Mouse (Mus musculus): Measurements from ENCODE around the gene Grap. TPM values are rescaled to one million over a fixed set of nuclear protein-coding genes. Genes with fewer than 3 reads are reported as not detected.
A peak's percentile ranks its signal among the peaks of the same experiment; 100 is the strongest.

Gene Grap
- total RNA-seq, 1 experiment from 2014 or later, result 12.3 TPM

DNA sequence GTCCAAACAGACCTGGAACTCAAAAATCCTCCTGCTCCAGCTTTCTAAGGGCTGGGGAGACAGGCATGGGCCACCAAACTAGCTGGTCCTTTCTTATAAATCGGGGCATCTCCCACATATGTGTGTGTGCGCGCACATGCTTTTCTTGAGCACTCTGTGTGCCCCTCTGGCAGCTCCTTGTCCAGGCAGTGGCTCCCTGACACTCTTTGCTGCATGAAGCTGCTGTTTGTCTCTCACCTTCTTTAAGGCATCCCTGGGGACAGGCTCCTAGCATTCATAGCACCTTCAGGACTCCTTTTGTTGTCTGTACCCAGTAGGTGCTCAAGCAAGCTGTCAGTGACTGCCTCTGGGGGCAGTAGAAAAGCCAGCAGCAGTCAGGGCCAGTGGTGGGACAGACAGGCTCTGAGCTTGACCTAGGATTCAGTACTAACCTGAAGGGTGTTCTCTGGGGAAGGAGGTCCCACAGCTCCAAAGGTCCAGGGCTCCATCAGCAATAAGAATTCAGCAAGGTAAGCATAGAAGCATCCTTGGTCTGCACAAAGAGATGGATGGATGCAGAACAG, 5.4 kb downstream of the Grap start:
- no peak for DNase-seq

DNA sequence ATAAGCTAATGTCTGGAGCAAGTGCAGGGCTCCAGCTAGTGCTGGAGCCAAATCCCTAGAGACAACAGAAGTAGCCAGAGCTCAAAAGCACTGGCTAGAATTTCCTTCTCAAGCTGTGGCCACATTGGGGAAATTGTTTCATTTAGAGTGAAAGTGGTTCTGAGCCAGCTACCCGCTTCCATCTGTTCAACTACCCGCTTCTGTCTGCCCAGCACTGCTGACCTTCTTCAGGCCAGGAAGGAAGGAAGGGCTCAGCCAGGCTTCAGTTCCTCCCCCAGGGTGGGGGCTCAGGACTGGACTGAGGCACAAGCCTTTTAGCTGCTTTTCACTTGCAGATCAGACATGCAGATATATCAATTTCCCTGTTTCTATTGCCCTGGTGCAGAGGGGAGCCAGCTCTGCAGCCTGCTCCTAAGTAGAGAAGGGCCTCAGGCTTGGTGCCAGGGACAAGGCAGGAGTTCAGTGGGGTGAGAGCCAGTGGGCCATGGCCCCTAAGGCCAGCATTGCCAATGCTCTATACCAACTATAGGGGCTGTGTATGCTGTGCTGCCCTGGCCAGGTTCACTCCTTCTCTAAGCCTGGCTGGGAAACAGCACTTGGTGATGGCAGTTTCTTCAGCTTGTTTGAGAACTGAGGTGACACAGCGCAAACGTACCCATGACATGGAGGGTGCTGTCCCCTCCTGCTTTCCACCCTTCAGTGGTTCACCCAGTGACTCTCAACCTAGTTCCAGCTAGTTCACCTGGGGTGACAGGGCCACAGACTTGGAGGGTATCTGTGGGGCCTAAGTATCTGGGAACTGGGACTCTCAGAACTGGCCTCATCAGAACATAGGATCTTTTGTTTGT, 6.2 kb downstream of the Grap start:
- peak; percentile 42 for DNase-seq

DNA sequence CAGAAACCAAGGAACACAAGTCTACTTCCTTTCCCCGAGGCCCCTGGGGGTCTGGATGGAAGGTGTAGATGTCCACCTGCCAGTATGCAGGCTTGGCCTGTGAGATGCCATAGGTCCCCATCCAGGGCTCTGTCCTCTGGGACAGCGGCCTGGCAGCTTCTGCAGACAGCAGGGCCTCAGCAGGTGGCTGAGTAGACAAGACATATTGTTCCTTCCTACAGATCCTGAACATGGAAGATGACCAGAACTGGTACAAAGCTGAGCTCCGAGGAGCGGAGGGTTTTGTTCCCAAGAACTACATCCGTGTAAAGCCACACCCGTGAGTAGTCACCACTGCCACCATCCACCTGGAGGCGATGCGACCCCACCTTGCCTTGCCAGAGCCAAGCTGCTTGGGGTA, 6.9 kb downstream of the Grap start:
- no peak for DNase-seq

DNA sequence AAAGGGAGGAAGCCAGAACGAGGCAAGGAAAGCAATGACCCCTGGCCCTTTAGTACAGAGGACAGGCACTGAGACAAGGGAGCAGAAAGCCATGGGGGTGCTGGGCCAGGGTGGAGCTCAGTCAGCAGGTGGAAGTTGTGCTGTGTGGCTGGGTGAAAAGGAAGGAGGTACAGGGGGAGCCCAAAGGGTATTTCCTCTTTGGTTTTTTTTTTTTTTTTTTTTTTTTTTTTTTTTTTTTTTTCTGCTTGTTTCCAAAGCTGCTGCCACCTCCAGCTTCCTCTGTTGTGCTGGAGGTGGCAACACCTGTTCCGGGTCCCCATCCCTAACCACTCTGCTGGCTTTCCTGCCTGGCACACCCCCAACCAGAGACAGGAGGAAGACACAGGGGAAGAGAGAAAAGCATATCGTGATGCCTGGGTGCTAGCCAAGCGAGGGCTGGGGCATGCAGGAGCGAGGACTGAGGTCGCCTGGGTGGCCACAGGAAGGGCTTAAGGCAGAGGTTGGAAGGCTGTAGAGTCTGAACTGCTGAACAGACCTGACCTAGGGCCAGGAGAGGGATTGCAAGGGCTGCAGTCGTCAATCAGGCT, 7.8 kb downstream of the Grap start:
- DNase-seq, result no peak

DNA sequence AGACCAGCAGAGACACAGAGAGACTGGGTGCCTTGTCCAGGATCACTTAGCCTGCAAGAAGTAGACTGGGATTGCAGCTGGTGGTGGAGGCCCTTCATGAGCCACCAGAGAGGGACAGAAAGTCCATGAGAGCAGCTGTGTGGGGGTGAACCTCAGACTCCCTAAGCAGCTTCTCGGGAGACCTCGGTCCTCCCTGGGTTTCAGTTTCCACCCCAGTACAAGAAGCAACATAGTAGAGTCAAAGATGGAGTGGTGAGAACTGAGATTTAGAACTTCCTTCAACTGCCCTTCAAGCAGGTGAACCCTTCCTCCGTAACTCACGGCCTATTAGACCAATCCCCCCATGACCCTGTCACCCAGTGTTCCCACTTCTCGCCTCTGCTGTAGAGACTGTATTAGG, 9.1 kb downstream of the Grap start:
- no peak for DNase-seq

DNA sequence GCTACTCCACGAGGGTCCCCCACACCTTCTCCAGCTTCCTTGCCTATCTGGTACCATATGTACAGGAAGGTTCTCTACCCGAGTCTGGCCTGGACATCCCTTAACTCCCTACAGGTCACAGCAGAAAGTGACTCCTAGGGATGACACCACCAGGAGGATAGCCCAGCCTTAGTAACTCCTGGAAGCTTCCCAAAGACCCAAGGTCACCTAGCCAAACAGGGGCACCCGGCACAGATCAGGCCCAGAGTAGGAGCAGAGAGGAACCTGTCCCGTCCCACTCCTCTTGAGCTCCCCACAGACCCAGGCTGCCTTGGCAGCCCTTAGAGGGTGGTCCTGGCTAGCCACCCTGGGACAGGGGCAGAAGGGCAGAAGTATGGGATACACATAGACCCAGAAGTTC, 12.3 kb downstream of the Grap start:
- peak; percentile 70 for DNase-seq

DNA sequence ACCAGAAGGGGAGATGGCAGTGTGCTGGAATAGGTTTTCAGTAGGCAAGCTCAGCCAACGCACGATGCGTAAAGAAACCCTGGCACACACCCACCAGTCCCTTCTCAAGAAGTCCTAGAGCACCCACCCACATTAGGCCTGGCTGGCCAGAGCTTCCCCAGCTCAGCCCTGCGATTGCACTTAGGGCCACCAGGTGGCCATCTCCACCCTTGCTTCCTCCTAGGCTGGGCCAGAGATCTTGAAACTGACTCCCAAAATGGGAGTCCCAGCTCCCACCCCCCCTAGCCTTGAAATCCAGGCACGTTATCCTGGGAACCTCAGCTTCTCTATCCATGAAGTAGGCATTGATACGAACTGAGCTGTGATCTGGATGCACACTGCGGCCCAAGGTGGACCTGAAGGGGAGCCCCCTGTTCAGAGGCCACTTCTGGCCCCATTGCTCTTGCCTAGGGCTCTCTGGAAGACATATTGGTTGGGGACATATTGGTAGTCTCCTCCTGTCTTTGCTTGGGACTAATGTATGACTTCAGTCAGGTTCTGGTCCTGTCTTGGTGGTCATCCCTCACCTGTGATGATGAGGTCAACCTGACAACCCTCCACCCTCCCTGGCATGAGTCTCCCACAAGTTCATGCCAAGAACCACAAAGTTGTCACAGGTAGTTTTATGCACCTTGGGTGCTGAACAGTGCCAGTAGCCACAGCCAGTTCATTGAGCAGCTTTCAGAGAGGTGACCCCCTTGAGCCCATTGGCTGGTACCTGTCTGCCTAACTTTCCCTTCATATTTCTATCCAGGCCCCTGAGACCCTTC, 13.1 kb downstream of the Grap start:
- DNase-seq, result peak; percentile 77

DNA sequence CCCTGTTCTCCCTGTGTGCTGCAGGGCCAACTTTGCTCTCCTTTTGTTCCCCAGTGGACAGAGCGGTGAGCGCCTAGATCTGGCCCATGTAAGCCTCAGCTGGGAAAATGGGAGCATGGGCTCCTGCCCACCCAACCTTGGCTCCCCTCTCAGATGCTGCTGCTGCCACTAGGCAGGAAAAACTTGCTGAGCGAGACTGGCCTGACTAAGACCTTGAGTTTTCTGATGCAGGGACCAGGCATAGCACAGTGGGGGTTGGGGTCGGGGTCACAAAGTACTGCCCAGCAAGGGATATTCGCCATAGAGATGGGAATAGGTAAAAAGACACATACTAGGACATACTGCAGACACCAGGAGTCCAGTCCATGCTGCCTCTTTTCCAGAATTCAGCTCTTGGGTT, 14.2 kb downstream of the Grap start:
- no peak for DNase-seq

DNA sequence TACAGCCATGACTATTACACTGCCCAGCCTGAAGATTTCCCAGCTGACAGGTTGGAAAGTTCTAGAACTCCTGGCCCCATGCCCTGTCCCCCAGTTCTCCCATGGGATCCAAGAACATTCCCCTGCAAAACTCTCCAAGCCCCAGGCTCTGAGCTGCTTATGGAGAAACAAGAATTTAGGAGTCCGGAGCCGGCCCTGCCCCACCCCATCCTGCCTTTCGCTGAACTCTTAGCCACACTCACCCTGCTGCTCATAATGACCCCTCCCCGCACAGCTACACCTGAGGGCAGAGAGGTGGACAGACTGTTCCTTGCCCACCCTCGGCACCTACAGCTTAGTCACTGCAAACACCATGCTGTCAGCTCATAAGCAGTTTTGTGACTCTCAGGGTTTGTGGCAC, 14.7 kb downstream of the Grap start:
- no peak for DNase-seq

DNA sequence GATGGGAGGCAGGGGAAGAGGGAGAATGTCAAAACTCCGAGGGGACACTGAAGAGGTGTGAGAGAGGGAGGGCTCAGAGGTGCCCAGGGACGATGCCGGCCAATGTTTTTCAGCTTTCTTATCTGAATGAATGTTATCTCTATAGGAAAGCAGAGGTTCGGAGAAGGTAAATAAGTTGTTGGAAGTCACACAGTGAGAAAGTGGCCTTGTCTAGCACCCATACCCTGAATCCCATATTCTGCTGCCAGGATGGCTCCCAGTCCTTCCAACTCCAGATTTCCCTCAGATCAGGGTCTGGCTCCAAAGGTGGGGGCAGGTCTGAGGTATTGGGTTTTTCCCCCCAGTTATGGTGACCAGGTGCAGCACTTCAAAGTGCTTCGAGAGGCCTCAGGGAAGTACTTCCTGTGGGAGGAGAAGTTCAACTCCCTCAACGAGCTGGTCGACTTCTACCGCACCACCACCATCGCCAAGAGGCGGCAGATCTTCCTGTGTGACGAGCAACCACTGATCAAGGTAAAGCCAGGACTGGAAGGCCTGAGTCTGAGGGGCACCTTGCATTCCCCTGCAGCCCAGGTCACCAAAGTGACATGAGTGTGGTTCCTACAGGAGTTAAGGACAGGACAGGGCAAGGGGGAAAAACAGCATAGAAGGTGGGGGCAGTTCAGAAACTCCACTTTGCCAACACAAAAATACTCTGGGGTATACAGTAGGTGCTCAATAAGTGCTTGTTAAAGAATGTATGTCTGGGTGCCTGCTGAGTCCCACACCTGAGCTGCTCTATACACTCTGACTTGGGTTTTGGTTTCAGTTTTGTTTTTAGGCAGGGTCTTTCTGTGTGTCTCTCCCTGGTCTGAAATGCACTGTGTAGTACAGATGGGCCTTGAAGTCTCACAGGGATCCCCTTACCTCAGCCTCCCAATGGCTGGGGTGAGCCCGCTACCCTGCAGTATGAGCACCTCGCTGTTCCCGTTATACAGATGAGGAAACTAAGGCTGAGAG, 16.7 kb downstream of the Grap start:
- DNase-seq, result no peak

DNA sequence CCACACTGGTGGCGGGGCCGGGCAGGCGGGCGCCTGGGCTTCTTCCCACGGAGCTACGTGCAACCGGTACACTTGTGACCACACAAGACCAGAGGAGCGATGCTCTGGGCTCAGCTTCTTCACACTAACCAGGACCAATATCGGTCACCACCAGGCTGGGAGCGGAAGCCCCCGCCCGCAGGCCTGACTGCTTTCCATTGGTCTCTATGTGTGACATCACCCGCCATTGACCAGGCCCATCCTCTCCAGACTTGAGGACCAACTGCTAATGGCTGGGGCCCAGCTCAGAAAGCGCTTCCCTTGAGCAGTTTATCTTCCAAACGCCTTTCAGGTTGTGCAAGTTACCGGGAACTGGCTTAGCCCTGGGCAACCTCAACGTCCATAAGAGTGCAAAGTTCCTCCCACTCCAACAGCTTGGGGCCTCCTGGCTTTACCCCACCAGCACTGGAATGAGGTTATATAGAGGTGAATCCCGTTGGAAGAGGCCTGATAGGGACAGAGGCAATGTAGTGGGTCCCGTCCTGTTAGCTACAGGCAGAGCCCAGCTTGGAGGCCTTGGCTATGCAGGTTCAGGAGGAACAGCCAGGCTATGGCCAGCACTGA, 18.8 kb downstream of the Grap start:
- no peak for DNase-seq

DNA sequence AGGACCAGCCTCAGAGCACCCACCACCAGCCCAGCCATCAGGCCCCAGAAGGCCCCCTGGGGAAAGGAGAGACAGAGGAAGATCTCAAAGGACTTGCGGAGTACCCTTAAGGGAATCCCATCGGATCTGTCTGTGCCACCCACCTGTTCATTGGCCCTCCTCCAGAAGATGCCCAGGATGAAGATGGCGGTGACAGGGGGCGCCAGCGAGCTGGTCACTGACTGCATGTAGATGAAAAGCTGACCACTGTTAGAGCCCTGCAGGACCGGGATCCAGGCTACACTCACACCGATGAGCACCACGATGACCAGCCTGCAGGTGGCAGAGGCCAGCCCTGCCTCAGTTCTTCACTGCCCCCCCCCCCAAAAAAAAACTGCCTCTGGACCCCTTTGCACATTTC, 20.6 kb downstream of the Grap start:
- DNase-seq, result peak; percentile 65

DNA sequence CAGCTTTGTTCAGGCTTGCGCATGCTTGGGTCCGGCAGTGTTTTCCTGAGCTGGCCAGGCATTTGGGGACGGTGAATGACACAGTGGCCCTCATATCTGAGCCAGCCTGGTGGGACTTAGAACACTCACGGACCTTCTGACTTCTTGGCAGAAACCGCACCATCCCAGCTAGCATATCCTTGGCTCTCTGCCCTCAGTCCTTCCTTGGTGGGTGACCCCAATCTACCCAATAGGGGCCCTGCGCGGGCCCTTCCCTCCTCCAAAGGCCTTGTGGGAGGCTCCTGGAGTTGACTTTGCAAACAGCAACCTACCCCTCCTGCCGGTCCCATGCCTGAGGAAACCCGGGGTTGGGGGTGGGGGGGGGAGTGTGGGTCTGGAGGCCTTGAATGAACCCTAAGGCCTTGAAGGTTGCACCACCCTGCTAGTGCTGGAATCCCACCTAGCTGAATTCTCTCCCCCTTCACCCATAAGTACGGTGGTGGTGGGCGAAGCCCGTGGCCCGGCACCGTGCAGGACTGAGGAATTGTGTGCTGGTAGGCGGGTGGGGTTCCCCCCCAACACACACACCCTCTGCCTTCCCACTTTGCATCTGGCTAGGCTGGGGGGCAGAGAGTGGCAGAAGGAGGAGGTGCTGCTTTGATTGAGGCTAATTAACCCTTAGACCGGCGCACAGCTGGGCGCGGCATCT, 21.2 kb downstream of the Grap start:
- peak; percentile 58 for DNase-seq

DNA sequence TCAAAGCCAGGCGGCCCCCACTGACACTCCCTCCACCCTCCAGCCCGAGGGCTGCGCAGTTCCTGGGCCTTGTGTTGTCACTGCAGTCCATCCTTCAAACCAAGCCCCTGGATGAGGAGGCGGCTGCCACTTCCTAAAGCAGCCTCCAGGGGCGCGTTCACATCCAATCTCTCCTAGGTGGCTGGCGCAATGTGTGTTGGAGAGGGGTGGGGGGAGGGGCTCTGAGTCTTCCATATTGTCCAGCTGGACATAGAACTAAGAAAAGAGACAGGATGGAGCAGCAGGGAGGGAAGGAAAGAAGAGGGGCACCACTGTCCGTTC, 21.7 kb downstream of the Grap start:
- DNase-seq, result peak; percentile 57

DNA sequence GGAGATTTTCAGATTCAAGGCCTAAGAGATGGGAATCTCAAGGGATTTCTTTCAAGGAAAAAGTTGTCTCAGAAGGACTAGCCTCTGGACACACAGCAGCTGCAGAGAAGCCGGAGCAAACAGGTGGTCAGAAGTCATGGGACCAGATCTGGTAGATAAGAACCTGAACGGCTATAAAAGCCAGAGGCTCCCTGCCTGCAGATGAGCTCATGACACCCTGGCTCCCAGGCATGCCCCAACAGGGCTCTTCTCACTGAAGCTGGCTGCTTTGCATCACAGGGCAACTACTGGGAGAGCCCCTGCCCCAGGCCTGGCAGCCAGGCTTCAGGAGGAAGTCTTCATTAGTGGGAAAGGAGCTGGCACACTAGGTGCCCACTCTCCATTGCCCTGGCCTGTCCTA, 22.3 kb downstream of the Grap start:
- no peak for DNase-seq

DNA sequence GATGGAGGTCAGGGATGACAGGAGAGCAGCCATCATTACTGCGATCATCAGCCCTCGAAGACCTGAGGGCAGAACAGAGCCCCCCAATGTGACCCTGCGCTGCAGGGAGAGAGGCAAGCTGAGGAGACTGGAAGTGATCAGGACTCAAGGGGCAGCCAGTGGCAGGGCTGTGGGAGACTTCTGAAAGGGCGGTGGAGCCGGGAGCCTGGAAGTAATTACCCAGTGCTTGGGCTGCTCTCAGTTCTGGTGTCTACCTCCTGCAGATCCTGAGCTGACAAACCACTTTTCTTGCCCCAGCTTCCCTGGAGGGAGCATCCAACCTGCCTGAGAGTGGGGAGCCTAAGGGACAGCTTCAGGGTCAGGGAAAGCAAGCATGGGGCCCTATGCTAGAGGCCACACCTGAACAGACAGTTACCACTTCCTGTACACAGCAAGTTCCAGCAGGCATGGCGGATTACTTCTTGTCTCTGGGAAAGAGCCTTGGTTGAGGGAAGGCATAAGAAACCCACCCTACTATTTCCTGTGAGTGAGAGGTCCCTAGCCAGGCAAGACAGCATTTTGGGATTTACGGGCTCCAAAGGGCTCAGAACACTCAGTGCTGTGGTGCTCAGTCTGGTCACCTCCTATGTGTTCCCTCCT, 23.3 kb downstream of the Grap start:
- DNase-seq, result no peak

DNA sequence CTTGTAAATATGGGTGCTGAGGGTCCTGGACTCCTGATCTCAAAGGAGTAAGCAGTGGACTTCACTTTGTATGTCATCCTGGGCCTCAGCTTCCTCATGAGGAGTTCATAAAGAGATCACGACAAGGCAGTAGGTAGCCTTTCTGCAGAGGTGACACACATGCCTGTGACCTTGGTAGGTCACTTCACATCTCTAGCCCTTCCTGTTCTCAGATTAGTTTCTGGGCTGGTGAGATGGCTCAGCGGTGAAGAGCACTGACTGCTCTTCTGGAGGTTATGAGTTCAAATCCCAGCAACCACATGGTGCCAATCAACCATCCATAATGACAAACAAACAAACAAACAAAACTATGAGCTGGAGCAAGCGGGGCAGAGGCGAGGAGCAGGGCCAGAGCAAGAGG, 24.6 kb downstream of the Grap start:
- no peak for DNase-seq

DNA sequence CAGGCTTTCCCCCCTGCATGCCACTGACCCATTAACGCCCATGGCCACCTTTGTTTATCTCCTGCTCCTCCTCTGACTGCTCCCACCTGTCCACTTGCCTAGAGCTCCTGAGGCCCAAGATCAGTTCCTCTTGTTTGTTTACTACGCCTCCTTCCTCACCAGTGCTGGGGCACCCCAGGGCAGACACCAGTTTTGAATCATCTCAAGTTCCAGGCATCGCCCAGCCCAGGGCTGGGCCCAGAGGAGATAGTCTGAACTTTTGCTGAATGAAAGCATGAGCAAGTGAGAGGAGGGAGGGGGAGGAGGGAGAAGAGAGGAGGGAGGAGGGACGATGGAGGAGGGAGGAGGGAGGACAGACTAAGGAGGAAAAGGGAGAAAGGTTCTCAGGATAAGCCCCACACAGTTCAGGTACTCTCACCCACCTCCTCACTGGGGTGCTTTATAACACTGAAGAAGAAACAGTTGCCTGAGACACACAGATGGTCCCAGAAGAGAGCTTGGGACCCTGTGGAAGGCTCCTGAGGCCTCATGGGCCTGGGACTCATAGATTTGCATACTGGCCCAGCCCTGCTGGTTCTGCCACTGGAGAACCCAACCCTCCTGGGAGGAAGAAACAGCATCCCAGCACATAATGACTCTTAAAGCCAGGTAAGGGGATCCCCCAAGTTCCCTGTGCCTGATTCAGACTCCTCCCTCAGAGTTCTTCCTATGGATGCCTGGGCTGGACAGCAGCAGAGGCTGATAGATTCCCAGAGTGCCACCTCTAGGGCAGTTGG, 26.2 kb downstream of the Grap start:
- no peak for DNase-seq

Data from adrenal gland, postnatal 14 days (tissue).